Mouse (Mus musculus) erythroblast, embryonic 14.5 days (primary cell): ENCODE measurements around the gene Syt14. TPM values are rescaled to one million over a fixed set of nuclear protein-coding genes. Genes with fewer than 3 reads are reported as not detected.
A peak's percentile ranks its signal among the peaks of the same experiment; 100 is the strongest.

Experiments used
- H3K27me3 ChIP-seq: 2 replicates; pipeline ENCODE4 v1.6.1; 2012; ENCODE audit warnings: inconsistent platforms; ENCODE audit not compliant: control insufficient read depth
- H3K36me3 ChIP-seq: 2 replicates; pipeline ENCODE4 v1.6.1; 2012; ENCODE audit warnings: mild to moderate bottlenecking, inconsistent platforms; ENCODE audit not compliant: control insufficient read depth
- H3K4me1 ChIP-seq: 2 replicates; pipeline ENCODE4 v1.6.1; 2012; ENCODE audit warnings: inconsistent platforms; ENCODE audit not compliant: control insufficient read depth
- H3K4me3 ChIP-seq: replicated peaks from 2 replicates; pipeline ENCODE3; 2012; ENCODE audit warnings: moderate library complexity, mild to moderate bottlenecking, inconsistent platforms
- H3K9me3 ChIP-seq: 2 replicates; pipeline ENCODE4 v1.6.1; 2012; ENCODE audit warnings: low read length, inconsistent platforms, mixed read lengths; ENCODE audit not compliant: control insufficient read depth
- GATA1 ChIP-seq: IDR thresholded peaks from 2 replicates; pipeline ENCODE4 v1.6.1; 2012; ENCODE audit warnings: low read length, inconsistent platforms, mixed read lengths
- TAL1 ChIP-seq: IDR thresholded peaks from 3 replicates; pipeline ENCODE4 v1.6.1; 2012; ENCODE audit warnings: low read length, inconsistent platforms, mixed read lengths
- polyA plus RNA-seq: library from polyadenylated mRNA; stranded (reverse); fragments of >175 nt; gene quantifications from 2 replicates; pipeline ENCODE4 v1.2.3, GENCODE M21; 2012

The Syt14 gene
- polyA plus RNA-seq, 1 experiment: 0.53 TPM

DNA sequence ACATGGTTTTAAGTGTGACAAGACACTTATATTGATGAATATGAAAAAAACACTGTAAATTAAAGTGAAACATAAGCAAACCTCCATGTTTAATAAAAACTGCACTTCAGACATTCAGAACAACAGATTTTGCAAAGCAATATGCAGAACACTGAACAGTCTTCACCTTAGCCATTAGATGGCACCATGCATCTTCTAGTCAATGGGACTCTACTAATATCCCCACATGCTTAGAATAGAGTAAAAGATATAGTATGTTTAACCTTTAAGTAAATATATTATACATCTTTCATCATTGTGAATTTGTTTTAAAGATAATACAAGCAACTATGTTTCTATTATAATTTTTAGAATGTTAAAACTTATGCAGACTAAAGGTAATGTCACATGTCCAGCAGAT is 34.7 kb downstream of the Syt14 start:
- Histone ChIP-seq H3K27me3 (no peaks in the 10 kb centered on the region), H3K36me3 (peaks cover 49% of the 10 kb centered on the region), H3K9me3 (no peaks in the 10 kb centered on the region), H3K4me1 (peaks cover 83% of the 10 kb centered on the region), H3K4me3 (peak overlapping the region; percentile 37)
- no peak for TF ChIP-seq GATA1
- TF ChIP-seq TAL1: no peak

DNA sequence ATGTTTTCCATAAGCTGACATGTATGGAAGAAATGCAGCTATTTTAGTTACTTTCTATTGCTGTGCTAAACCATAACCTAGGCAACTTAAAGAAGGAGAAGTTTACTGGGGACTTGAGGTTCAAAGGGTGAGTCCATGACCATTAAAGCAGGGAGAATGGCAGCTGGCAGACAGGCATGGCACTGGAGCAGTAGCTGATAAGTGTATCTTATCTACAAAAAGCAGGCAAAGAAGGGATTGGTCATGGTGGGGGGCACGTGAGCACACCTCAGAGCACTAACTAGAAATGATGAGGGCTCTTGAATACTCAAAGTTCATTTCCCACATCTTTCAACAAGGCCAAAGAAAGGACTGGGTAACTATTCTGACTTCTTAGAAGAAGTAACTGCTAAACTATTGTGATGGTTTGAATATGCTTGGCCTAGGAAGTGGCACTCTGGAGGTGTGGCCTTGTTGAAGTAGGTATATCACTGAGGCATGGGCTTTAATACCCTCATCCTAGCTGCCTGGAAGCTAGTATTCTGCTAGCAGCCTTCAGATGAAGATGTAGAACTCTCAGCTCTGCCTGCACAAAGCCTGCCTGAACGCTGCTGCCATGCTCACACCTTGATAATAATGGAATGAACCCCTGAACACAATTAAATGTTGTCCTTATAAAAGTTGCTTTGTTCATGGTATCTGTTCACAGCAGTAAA is 41.2 kb downstream of the Syt14 start:
- Histone ChIP-seq H3K36me3 (peaks cover 43% of the 10 kb centered on the region), H3K27me3 (no peaks in the 10 kb centered on the region), H3K9me3 (no peaks in the 10 kb centered on the region), H3K4me1 (peaks cover 73% of the 10 kb centered on the region), H3K4me3 (peak overlapping the region; percentile 36)
- TF ChIP-seq TAL1 (peak; percentile 85), GATA1 (peak; percentile 84)

DNA sequence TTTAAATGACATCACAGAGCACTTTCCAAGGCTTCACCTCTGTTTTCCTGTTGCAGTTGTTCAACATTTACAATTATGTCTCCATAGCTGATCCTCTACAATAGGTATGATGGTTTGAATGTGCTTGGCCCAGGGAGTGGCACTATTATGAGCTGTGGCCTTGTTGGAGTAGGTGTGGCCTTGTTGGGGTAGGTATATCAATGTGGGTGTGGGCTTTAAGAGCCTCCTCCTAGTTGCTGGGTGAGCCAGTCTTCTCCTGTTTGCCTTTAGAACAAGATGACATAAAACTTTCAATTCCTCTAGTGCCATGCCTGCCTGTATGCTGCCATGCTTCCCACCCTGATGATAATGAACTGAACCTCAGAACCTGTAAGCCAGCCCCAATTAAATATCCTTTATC is 42.1 kb downstream of the Syt14 start:
- Histone ChIP-seq H3K36me3 (peaks cover 39% of the 10 kb centered on the region), H3K27me3 (no peaks in the 10 kb centered on the region), H3K4me3 (peak overlapping the region; percentile 36), H3K9me3 (no peaks in the 10 kb centered on the region), H3K4me1 (peaks cover 70% of the 10 kb centered on the region)
- TF ChIP-seq GATA1 (no peak), TAL1 (no peak)

DNA sequence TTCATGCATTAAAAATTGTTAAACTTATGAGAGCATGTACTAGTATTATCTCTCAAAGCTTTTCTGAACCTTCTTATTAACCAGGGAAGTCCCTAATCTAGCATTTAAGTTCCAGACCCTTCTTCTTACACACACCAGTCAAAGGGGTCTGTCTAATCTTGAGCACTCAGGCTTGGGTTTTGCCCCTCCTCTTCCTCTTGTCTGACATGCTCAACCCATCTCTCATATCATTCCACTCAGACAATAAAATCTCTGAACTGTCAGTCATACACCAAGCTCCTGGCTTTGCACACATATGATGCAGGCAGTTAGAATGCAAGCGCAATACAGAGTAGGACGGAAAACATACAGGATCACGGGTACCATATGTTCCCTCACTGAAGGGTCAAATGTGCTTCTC is 48.4 kb downstream of the Syt14 start:
- Histone ChIP-seq H3K4me3 (no peak overlapping the region), H3K27me3 (no peaks in the 10 kb centered on the region), H3K4me1 (peaks cover 38% of the 10 kb centered on the region), H3K36me3 (peaks cover 42% of the 10 kb centered on the region), H3K9me3 (no peaks in the 10 kb centered on the region)
- TF ChIP-seq TAL1 (no peak), GATA1 (no peak)

DNA sequence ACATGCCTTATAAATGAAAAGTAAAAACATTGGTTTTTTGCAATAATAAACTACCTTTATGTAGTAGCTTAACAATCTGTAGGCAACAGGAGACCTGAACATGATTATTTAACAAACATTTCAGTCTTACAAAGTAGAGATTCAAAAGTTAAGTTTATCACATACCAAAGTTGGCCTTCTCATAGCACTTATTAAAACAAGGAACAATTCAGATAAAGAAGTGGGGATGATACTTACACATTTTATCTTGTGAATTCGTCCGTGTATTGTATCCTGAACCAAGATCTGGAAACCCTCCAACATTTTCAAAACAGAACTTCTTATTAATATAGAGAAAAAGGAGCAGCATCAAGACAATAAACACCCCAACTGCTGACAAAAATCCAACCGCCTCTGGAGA is 49.1 kb downstream of the Syt14 start:
- H3K36me3 ChIP-seq: peaks cover 46% of the 10 kb centered on the region
- TF ChIP-seq GATA1: no peak
- TF ChIP-seq TAL1: no peak
- no peaks in the 10 kb centered on the region for H3K9me3 ChIP-seq
- H3K27me3 ChIP-seq: no peaks in the 10 kb centered on the region
- peaks cover 41% of the 10 kb centered on the region for H3K4me1 ChIP-seq
- H3K4me3 ChIP-seq: no peak overlapping the region

DNA sequence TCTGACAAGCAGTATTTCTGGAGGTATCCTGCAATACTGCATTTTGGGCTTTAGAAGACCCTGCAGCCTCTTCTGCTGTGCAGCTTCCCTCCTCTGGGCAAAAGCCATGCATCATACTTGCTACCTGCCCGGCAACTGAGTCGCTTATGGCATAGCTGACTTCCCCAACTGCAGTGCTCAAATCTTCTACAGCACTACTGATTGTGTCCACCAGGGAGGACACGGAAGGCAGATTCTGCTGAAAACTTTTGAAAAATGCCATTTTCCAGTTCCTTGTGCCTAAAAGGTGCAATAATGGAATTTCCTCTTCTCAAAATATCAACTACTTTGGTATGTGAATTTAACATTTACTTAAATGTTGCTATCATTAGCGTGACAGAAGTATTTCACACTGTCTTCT is 51.2 kb downstream of the Syt14 start:
- H3K4me3 ChIP-seq: no peak overlapping the region
- H3K4me1 ChIP-seq: peaks cover 44% of the 10 kb centered on the region
- TF ChIP-seq GATA1 (no peak), TAL1 (no peak)
- no peaks in the 10 kb centered on the region for H3K9me3 ChIP-seq
- no peaks in the 10 kb centered on the region for H3K27me3 ChIP-seq
- peaks cover 48% of the 10 kb centered on the region for H3K36me3 ChIP-seq

DNA sequence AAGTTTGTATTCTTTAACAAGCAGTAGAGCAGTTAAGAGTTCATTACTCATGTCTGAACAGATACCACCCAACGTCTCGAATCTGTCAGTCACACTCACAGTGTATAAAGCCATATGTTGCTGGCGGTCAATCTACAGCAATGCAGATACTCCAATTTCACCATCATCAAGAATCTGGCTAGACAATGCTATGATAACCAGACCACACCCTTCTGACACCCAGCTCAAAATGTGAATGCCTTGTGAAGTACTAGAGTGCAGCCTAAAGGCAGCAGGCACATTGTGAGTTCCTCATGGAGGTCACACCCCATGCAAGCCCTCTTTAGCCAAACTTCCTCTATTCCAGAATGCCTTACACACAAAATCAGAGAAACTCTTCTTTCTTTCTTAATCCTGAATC is 53.9 kb downstream of the Syt14 start:
- Histone ChIP-seq H3K4me1 (peaks cover 30% of the 10 kb centered on the region), H3K27me3 (no peaks in the 10 kb centered on the region), H3K4me3 (no peak overlapping the region), H3K9me3 (no peaks in the 10 kb centered on the region), H3K36me3 (peaks cover 60% of the 10 kb centered on the region)
- TF ChIP-seq GATA1: no peak
- TF ChIP-seq TAL1: no peak

DNA sequence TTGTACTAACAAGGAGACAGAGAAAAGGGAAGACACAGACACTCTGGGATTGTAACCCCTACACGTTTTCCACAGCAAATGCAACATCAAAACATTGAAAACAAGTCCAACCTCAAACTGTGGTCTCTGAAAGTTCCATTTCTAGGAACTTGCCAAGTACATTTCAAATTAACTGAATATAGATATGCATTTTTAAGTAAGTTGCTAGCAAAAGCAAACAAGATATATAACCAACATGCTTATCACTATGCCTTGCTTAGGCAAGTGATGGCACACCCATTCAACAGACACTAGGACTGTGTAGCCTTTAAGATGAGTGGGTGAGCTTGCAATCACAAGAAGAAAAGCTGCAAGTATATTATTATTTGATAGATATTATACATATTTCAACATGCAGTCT is 54.5 kb downstream of the Syt14 start:
- Histone ChIP-seq H3K27me3 (no peaks in the 10 kb centered on the region), H3K4me1 (peaks cover 25% of the 10 kb centered on the region), H3K36me3 (peaks cover 63% of the 10 kb centered on the region), H3K9me3 (no peaks in the 10 kb centered on the region), H3K4me3 (no peak overlapping the region)
- TF ChIP-seq TAL1: no peak
- no peak for TF ChIP-seq GATA1

DNA sequence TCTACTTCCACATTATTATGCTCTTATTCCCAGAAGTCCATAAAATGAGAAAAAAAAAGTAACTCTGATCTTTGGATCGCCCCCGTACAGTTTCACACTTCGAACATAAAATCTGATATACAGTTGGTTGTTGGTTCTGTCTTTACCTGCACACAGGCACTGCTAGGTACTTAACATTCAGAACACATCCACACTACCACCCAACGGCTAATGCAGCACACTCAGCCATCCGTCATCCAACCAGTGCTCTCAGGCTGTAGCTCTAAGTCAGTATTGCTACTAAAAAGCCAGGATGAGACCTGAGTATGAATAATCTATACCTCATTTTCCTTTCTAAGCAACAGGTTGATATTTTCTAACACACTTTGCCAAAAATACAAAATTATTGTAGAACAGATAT is 73.3 kb downstream of the Syt14 start:
- Histone ChIP-seq H3K36me3 (peaks cover 55% of the 10 kb centered on the region), H3K9me3 (no peaks in the 10 kb centered on the region), H3K4me1 (no peaks in the 10 kb centered on the region), H3K4me3 (no peak overlapping the region), H3K27me3 (no peaks in the 10 kb centered on the region)
- no peak for TF ChIP-seq GATA1
- no peak for TF ChIP-seq TAL1

DNA sequence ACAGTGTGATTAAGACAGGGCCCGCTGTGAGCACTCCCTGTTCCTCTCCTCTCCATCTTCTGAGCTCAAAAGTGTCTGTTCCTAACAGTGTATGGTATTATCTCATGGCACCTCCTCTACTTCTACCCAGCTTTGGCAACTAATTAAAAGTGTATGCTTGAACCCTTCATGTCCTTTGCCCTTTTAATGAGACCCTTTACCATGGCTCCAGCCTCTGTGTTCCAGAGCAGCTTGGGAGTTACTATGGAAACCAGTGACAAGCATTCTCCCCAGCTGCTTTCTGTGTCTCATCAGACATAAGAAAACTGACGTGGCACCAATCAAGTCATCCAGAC is 87.8 kb downstream of the Syt14 start:
- H3K36me3 ChIP-seq: peaks cover 3% of the 10 kb centered on the region
- H3K27me3 ChIP-seq: no peaks in the 10 kb centered on the region
- TF ChIP-seq TAL1: no peak
- TF ChIP-seq GATA1: no peak
- H3K9me3 ChIP-seq: no peaks in the 10 kb centered on the region
- H3K4me1 ChIP-seq: no peaks in the 10 kb centered on the region; the same call in 1 of the 2 replicates
- no peak overlapping the region for H3K4me3 ChIP-seq
